Mouse (Mus musculus): ENCODE measurements at regions not wholly inside any gene's neighbourhood (a gene's known extent, or its start where the extent isn't known, plus 50 kb on each side); places are given as distances from the start of the nearest gene placed in this dataset.

- TF ChIP-seq CTCF (IDR thresholded peaks at IDR 0.05; ENCODE audit: low read depth) (no peak), EP300 (optimal IDR thresholded peaks at IDR 0.05) (no peak)
Observed at GRCm38 (mm10) chr6:100475341-100475955, 188.2 kb upstream of the Rybp start.
